Mouse (Mus musculus): ENCODE data around the gene Fut7. TPM values are rescaled to one million over a fixed set of nuclear protein-coding genes. Genes with fewer than 3 reads are reported as not detected.
A peak's percentile ranks its signal among the peaks of the same experiment; 100 is the strongest.

The Fut7 gene
- polyA plus RNA-seq, 1 experiment from 2014 or later = not detected

- Histone ChIP-seq H3K4me1 (replicated peaks) (no peaks in the 10 kb centered on the region), H3K27me3 (ENCODE audit: insufficient read depth, poor library complexity, severe bottlenecking) (no peaks in the 10 kb centered on the region), H3K27ac (no peak overlapping the region), H3K9me3 (no peaks in the 10 kb centered on the region), H3K36me3 (peaks cover 4% of the 10 kb centered on the region; the same call in 1 of the 2 replicates), H3K4me3 (no peak overlapping the region)
- WGBS = 47% methylated on average over 1 of the region's 1 CpGs
- no peak for DNase-seq (ENCODE audit: low spot score)
Measured at GRCm38 (mm10) chr2:25452951-25453350, 29.9 kb downstream of the Fut7 start.

- 62% methylated on average over 14 of the region's 14 CpGs for WGBS
- Histone ChIP-seq H3K27me3 (ENCODE audit: insufficient read depth, poor library complexity, severe bottlenecking) (no peaks in the 10 kb centered on the region), H3K4me3 (no peak within 1 kb of the TSS)
Measured at GRCm38 (mm10) chr2:25456205-25456953, 33.3 kb downstream of the Fut7 start, which contains the start of gene Clic3. Gene Clic3 (plus strand): TSS chr2:25456838.

GRCm38 (mm10) chr2:25457022-25457896, 34.2 kb downstream of the Fut7 start:
- Histone ChIP-seq H3K27me3 (ENCODE audit: insufficient read depth, poor library complexity, severe bottlenecking) (no peaks in the 10 kb centered on the region), H3K27ac (no peak overlapping the region), H3K9me3 (peaks cover 3% of the 10 kb centered on the region; the same call in 1 of the 2 replicates), H3K4me1 (replicated peaks) (peaks cover 25% of the 10 kb centered on the region), H3K36me3 (peaks cover 9% of the 10 kb centered on the region), H3K4me3 (no peak overlapping the region)
- 88% methylated on average over 9 of the region's 9 CpGs for WGBS
- no peak for DNase-seq (ENCODE audit: low spot score)

More at GRCm38 (mm10) chr2:25456205-25456953, 33.3 kb downstream of the Fut7 start, which contains the start of gene Clic3:
- H3K36me3 ChIP-seq = peaks cover 9% of the 10 kb centered on the region
- peaks cover 22% of the 10 kb centered on the region for H3K4me1 ChIP-seq (replicated peaks)
- H3K9me3 ChIP-seq = no peaks in the 10 kb centered on the region
- no peak for DNase-seq (ENCODE audit: low spot score)
- H3K27ac ChIP-seq = no peak within 1 kb of the TSS

- DNase-seq (ENCODE audit: low spot score) = no peak
- Histone ChIP-seq H3K4me3 (0 out of 2 replicates have a peak overlapping the region, but pooled peaks have one; percentile 85), H3K36me3 (peaks cover 9% of the 10 kb centered on the region), H3K4me1 (replicated peaks) (peaks cover 25% of the 10 kb centered on the region), H3K27ac (no peak overlapping the region), H3K27me3 (ENCODE audit: insufficient read depth, poor library complexity, severe bottlenecking) (no peaks in the 10 kb centered on the region), H3K9me3 (peaks cover 4% of the 10 kb centered on the region; the same call in 1 of the 2 replicates)
- WGBS = 82% methylated on average over 5 of the region's 5 CpGs
Measured at GRCm38 (mm10) chr2:25458911-25459310, 35.8 kb downstream of the Fut7 start.

GRCm38 (mm10) chr2:25460135-25460534, 37.1 kb downstream of the Fut7 start:
- Histone ChIP-seq H3K9me3 (peaks cover 4% of the 10 kb centered on the region; the same call in 1 of the 2 replicates), H3K27ac (peak overlapping the region; percentile 92), H3K27me3 (ENCODE audit: insufficient read depth, poor library complexity, severe bottlenecking) (no peaks in the 10 kb centered on the region), H3K4me3 (peak overlapping the region; percentile 85), H3K36me3 (peaks cover 9% of the 10 kb centered on the region), H3K4me1 (replicated peaks) (peaks cover 25% of the 10 kb centered on the region)
- DNase-seq (ENCODE audit: low spot score) = no peak
- WGBS = 42% methylated on average over 5 of the region's 5 CpGs

- WGBS = under 1% methylated on average over 48 of the region's 48 CpGs
- H3K27ac ChIP-seq = peak within 1 kb of the TSS; percentile 92
Measured at GRCm38 (mm10) chr2:25460551-25461309, 37.7 kb downstream of the Fut7 start, which contains the start of gene Paxx. Gene Paxx (minus strand): TSS chr2:25461094.

GRCm38 (mm10) chr2:25461407-25461806, 38.3 kb downstream of the Fut7 start:
- WGBS = 36% methylated on average over 3 of the region's 3 CpGs
- no peak for DNase-seq (ENCODE audit: low spot score)
- Histone ChIP-seq H3K4me1 (replicated peaks) (peaks cover 34% of the 10 kb centered on the region), H3K4me3 (peak overlapping the region; percentile 85), H3K36me3 (peaks cover 9% of the 10 kb centered on the region), H3K27me3 (ENCODE audit: insufficient read depth, poor library complexity, severe bottlenecking) (no peaks in the 10 kb centered on the region), H3K27ac (peak overlapping the region; percentile 92), H3K9me3 (peaks cover 4% of the 10 kb centered on the region; the same call in 1 of the 2 replicates)

More at GRCm38 (mm10) chr2:25460551-25461309, 37.7 kb downstream of the Fut7 start, which contains the start of gene Paxx:
- H3K27me3 ChIP-seq (ENCODE audit: insufficient read depth, poor library complexity, severe bottlenecking) = no peaks in the 10 kb centered on the region
- H3K9me3 ChIP-seq = peaks cover 4% of the 10 kb centered on the region; the same call in 1 of the 2 replicates
- H3K4me3 ChIP-seq = peak within 1 kb of the TSS; percentile 85
- peaks cover 9% of the 10 kb centered on the region for H3K36me3 ChIP-seq
- DNase-seq (ENCODE audit: low spot score) = peak; percentile 88
- H3K4me1 ChIP-seq (replicated peaks) = peaks cover 28% of the 10 kb centered on the region

GRCm38 (mm10) chr2:25463630-25464029, 40.6 kb downstream of the Fut7 start:
- H3K27me3 ChIP-seq (ENCODE audit: insufficient read depth, poor library complexity, severe bottlenecking) = no peaks in the 10 kb centered on the region
- H3K27ac ChIP-seq = no peak overlapping the region
- peaks cover 4% of the 10 kb centered on the region; the same call in 1 of the 2 replicates for H3K9me3 ChIP-seq
- H3K4me1 ChIP-seq (replicated peaks) = peaks cover 46% of the 10 kb centered on the region
- H3K36me3 ChIP-seq = peaks cover 7% of the 10 kb centered on the region
- no peak for DNase-seq (ENCODE audit: low spot score)
- H3K4me3 ChIP-seq = no peak overlapping the region
- 80% methylated on average over 3 of the region's 3 CpGs for WGBS

- peaks cover 44% of the 10 kb centered on the region for H3K4me1 ChIP-seq (replicated peaks)
- 84% methylated on average over 2 of the region's 2 CpGs for WGBS
- H3K27me3 ChIP-seq (ENCODE audit: insufficient read depth, poor library complexity, severe bottlenecking) = no peaks in the 10 kb centered on the region; the same call in 1 of the 2 replicates
- DNase-seq (ENCODE audit: low spot score) = no peak
- no peak overlapping the region for H3K4me3 ChIP-seq
- peaks cover 4% of the 10 kb centered on the region; the same call in 1 of the 2 replicates for H3K9me3 ChIP-seq
- no peak overlapping the region for H3K27ac ChIP-seq
- no peaks in the 10 kb centered on the region for H3K36me3 ChIP-seq
Measured at GRCm38 (mm10) chr2:25465256-25465655, 42.2 kb downstream of the Fut7 start.

- Histone ChIP-seq H3K9me3 (peaks cover 4% of the 10 kb centered on the region; the same call in 1 of the 2 replicates), H3K4me3 (no peak overlapping the region), H3K27me3 (ENCODE audit: insufficient read depth, poor library complexity, severe bottlenecking) (no peaks in the 10 kb centered on the region; the same call in 1 of the 2 replicates), H3K36me3 (no peaks in the 10 kb centered on the region), H3K4me1 (replicated peaks) (peaks cover 40% of the 10 kb centered on the region), H3K27ac (peak overlapping the region; percentile 18; the same call in 1 of the 2 replicates)
- no peak for DNase-seq (ENCODE audit: low spot score)
- WGBS = 58% methylated on average over 10 of the region's 10 CpGs
Measured at GRCm38 (mm10) chr2:25465816-25466635, 43.0 kb downstream of the Fut7 start.

GRCm38 (mm10) chr2:25467606-25468303, 44.7 kb downstream of the Fut7 start:
- H3K36me3 ChIP-seq = no peaks in the 10 kb centered on the region
- 80% methylated on average over 14 of the region's 14 CpGs for WGBS
- H3K27me3 ChIP-seq (ENCODE audit: insufficient read depth, poor library complexity, severe bottlenecking) = no peaks in the 10 kb centered on the region; the same call in 1 of the 2 replicates
- DNase-seq (ENCODE audit: low spot score) = no peak
- no peak overlapping the region for H3K4me3 ChIP-seq
- peaks cover 33% of the 10 kb centered on the region for H3K4me1 ChIP-seq (replicated peaks)
- H3K27ac ChIP-seq = no peak overlapping the region
- H3K9me3 ChIP-seq = no peaks in the 10 kb centered on the region
